Mouse (Mus musculus): ENCODE data around the gene Pou5f1. TPM values are rescaled to one million over a fixed set of nuclear protein-coding genes. Genes with fewer than 3 reads are reported as not detected.

The Pou5f1 gene
- total RNA-seq, 2 experiments from 2014 or later = not detected

- DNase-seq = no peak
These were observed 3.5 kb downstream of the Pou5f1 start for GRCm38 (mm10) chr17:35509284-35509683.

GRCm38 (mm10) chr17:35512916-35513626 lies 7.3 kb downstream of the Pou5f1 start:
- DNase-seq = no peak
- intact Hi-C loops (cut with DNase I) = no loop called here

More at GRCm38 (mm10) chr17:35509284-35509683, 3.5 kb downstream of the Pou5f1 start:
- intact Hi-C loops (cut with DNase I) = loop anchor here (1.0 kb wide), 1 partner anchor 25 kb away; no protein-coding TSS in a partner anchor

- intact Hi-C loops (cut with DNase I) = no loop called here
- DNase-seq = peak; percentile 74 to 86
These were observed 8.1 kb downstream of the Pou5f1 start for GRCm38 (mm10) chr17:35513886-35514285.

- no peak for DNase-seq
- intact Hi-C loops (cut with DNase I) = no loop called here
These were observed 8.9 kb downstream of the Pou5f1 start for GRCm38 (mm10) chr17:35514756-35515155.

- intact Hi-C loops (cut with DNase I) = no loop called here
- DNase-seq = peak in 1 of 2 experiments; percentile 18
These were observed 10.3 kb downstream of the Pou5f1 start for GRCm38 (mm10) chr17:35515911-35516640.

GRCm38 (mm10) chr17:35516652-35517500 lies 11.1 kb downstream of the Pou5f1 start, which contains the start of the genes Tcf19 and Cchcr1:
Gene Tcf19, minus strand, starts transcription at chr17:35516824.
Gene Cchcr1, plus strand, starts transcription at chr17:35517100.
- intact Hi-C loops (cut with DNase I) = no loop called here
- peak; percentile 93 for DNase-seq

GRCm38 (mm10) chr17:35517526-35517925 lies 11.7 kb downstream of the Pou5f1 start:
- peak; percentile 13 to 24 for DNase-seq
- intact Hi-C loops (cut with DNase I) = no loop called here

- intact Hi-C loops (cut with DNase I) = no loop called here
- DNase-seq = no peak
These were observed 18.5 kb downstream of the Pou5f1 start for GRCm38 (mm10) chr17:35524354-35524753.

GRCm38 (mm10) chr17:35526644-35527043 lies 20.8 kb downstream of the Pou5f1 start:
- DNase-seq = no peak
- intact Hi-C loops (cut with DNase I) = no loop called here

- DNase-seq = no peak
- intact Hi-C loops (cut with DNase I) = no loop called here
These were observed 26.5 kb downstream of the Pou5f1 start for GRCm38 (mm10) chr17:35532360-35532759.

GRCm38 (mm10) chr17:35532901-35533300 lies 27.1 kb downstream of the Pou5f1 start, which contains the start of gene Psors1c2:
Gene Psors1c2, plus strand, starts transcription at chr17:35533201.
- intact Hi-C loops (cut with DNase I) = no loop called here
- DNase-seq = no peak

GRCm38 (mm10) chr17:35534343-35534742 lies 28.5 kb downstream of the Pou5f1 start:
- intact Hi-C loops (cut with DNase I) = loop anchor here (1.0 kb wide), 1 partner anchor 50 kb away; no protein-coding TSS in a partner anchor
- peak; percentile 71 to 73 for DNase-seq

- no peak for DNase-seq
- intact Hi-C loops (cut with DNase I) = no loop called here
These were observed 31.6 kb downstream of the Pou5f1 start for GRCm38 (mm10) chr17:35537421-35537820.

GRCm38 (mm10) chr17:35538476-35538875 lies 32.7 kb downstream of the Pou5f1 start:
- intact Hi-C loops (cut with DNase I) = no loop called here
- DNase-seq = no peak

GRCm38 (mm10) chr17:35539540-35539939 lies 33.7 kb downstream of the Pou5f1 start:
- DNase-seq = no peak
- intact Hi-C loops (cut with DNase I) = no loop called here

GRCm38 (mm10) chr17:35542761-35543411 lies 37.1 kb downstream of the Pou5f1 start:
- no peak for DNase-seq
- intact Hi-C loops (cut with DNase I) = no loop called here

- no peak for DNase-seq
- intact Hi-C loops (cut with DNase I) = no loop called here
These were observed 37.6 kb downstream of the Pou5f1 start for GRCm38 (mm10) chr17:35543412-35543861.

GRCm38 (mm10) chr17:35544001-35544400 lies 38.2 kb downstream of the Pou5f1 start:
- DNase-seq = no peak
- intact Hi-C loops (cut with DNase I) = loop anchor here (1.0 kb wide), 1 partner anchor 34 kb away; no protein-coding TSS in a partner anchor

GRCm38 (mm10) chr17:35544680-35545079 lies 38.9 kb downstream of the Pou5f1 start:
- peak; percentile 59 to 64 for DNase-seq
- intact Hi-C loops (cut with DNase I) = loop anchor here (1.0 kb wide), 1 partner anchor 34 kb away; no protein-coding TSS in a partner anchor

- no peak for DNase-seq
- intact Hi-C loops (cut with DNase I) = no loop called here
These were observed 41.6 kb downstream of the Pou5f1 start for GRCm38 (mm10) chr17:35547465-35547864.
